Mouse (Mus musculus): ENCODE data around the gene Lamp1.

Lamp1 gene

GRCm38 (mm10) chr8:13200301-13201012, 41.5 kb downstream of the Lamp1 start, which contains the start of gene Grtp1:
TSS of gene Grtp1 (minus strand) at chr8:13200620.
- peak in 1 of 2 experiments; percentile 54 for DNase-seq (ENCODE audit: low spot score in 2 of 2)

- DNase-seq (ENCODE audit: low spot score in 2 of 2), result no peak
Observed at GRCm38 (mm10) chr8:13201013-13201334, 42.0 kb downstream of the Lamp1 start.

- DNase-seq (ENCODE audit: low spot score in 2 of 2), result no peak
Observed at GRCm38 (mm10) chr8:13202041-13202440, 43.1 kb downstream of the Lamp1 start.

GRCm38 (mm10) chr8:13202806-13203205, 43.8 kb downstream of the Lamp1 start:
- no peak for DNase-seq (ENCODE audit: low spot score in 2 of 2)

- no peak for DNase-seq (ENCODE audit: low spot score in 2 of 2)
Observed at GRCm38 (mm10) chr8:13203472-13203871, 44.5 kb downstream of the Lamp1 start.

GRCm38 (mm10) chr8:13204371-13205140, 45.6 kb downstream of the Lamp1 start:
- DNase-seq (ENCODE audit: low spot score in 2 of 2), result no peak

- no peak for DNase-seq (ENCODE audit: low spot score in 2 of 2)
Observed at GRCm38 (mm10) chr8:13205311-13205710, 46.4 kb downstream of the Lamp1 start.

- DNase-seq (ENCODE audit: low spot score in 2 of 2), result no peak
Observed at GRCm38 (mm10) chr8:13206290-13206689, 47.3 kb downstream of the Lamp1 start.

GRCm38 (mm10) chr8:13208627-13209355, 49.8 kb downstream of the Lamp1 start:
- DNase-seq (ENCODE audit: low spot score in 2 of 2), result no peak

- DNase-seq (ENCODE audit: low spot score in 2 of 2), result no peak
Observed at GRCm38 (mm10) chr8:13209770-13210169, 50.8 kb downstream of the Lamp1 start.

- DNase-seq (ENCODE audit: low spot score in 2 of 2), result peak; percentile 87 to 91
Observed at GRCm38 (mm10) chr8:13213479-13214268, 54.7 kb downstream of the Lamp1 start.

GRCm38 (mm10) chr8:13216386-13216785, 57.4 kb downstream of the Lamp1 start:
- no peak for DNase-seq (ENCODE audit: low spot score in 2 of 2)

- DNase-seq (ENCODE audit: low spot score in 2 of 2), result no peak
Observed at GRCm38 (mm10) chr8:13217093-13217492, 58.1 kb downstream of the Lamp1 start.

GRCm38 (mm10) chr8:13217986-13218385, 59.0 kb downstream of the Lamp1 start:
- no peak for DNase-seq (ENCODE audit: low spot score in 2 of 2)

GRCm38 (mm10) chr8:13218441-13218840, 59.5 kb downstream of the Lamp1 start:
- no peak for DNase-seq (ENCODE audit: low spot score in 2 of 2)

- no peak for DNase-seq (ENCODE audit: low spot score in 2 of 2)
Observed at GRCm38 (mm10) chr8:13224426-13224825, 65.5 kb downstream of the Lamp1 start.

Measured in right cerebral cortex, postnatal 10 days (tissue).